Mouse (Mus musculus) E14TG2a.4 (cell line): Measurements from ENCODE around the gene Lipm.

Experiments
- CTCF ChIP-seq: conservative IDR thresholded peaks from 2 replicates; pipeline ENCODE4 v1.5.1; 2014; ENCODE audit warnings: low read length
- POU5F1 ChIP-seq: IDR thresholded peaks from 2 replicates; pipeline ENCODE4 v1.6.1; 2014; ENCODE audit warnings: low read length, borderline replicate concordance

- TF ChIP-seq CTCF, result no peak
- no peak for TF ChIP-seq POU5F1
These were observed at the start of gene Lipm for GRCm38 (mm10) chr19:34100633-34101032.
